Mouse (Mus musculus) midbrain, embryonic 16.5 days (tissue): ENCODE measurements around the gene Hist1h2af. TPM values are rescaled to one million over a fixed set of nuclear protein-coding genes. Genes with fewer than 3 reads are reported as not detected.
"Not testable (repeated sequence)": the region's sequence is repeated elsewhere in the genome, so short reads cannot be mapped to it uniquely, and the experiment has no call there.

Experiments
- ATAC-seq: fragments of 200-750 bp; cut with Nextera tagmentation; 2 replicates; pipeline ENCODE4 v1.8.0; 2017; ENCODE audit warnings: moderate TSS enrichment
- H3K27ac ChIP-seq: fragments of 300-500 bp; sonication (generic); 2 replicates; pipeline ENCODE4 v1.5.1; 2014; ENCODE audit warnings: mild to moderate bottlenecking, low read length, mixed read lengths
- H3K27me3 ChIP-seq: fragments of 300-500 bp; sonication (generic); 2 replicates; pipeline ENCODE4 v1.6.1; 2014; ENCODE audit warnings: low read depth, low read length, mixed read lengths; ENCODE audit not compliant: control insufficient read depth, insufficient read depth
- H3K36me3 ChIP-seq: fragments of 300-500 bp; sonication (generic); 2 replicates; pipeline ENCODE4 v1.6.1; 2014; ENCODE audit warnings: mild to moderate bottlenecking, low read length, moderate library complexity, mixed read lengths; ENCODE audit not compliant: control insufficient read depth, insufficient read depth
- H3K4me1 ChIP-seq: fragments of 300-500 bp; sonication (generic); 2 replicates; pipeline ENCODE4 v1.6.1; 2014; ENCODE audit warnings: mild to moderate bottlenecking, low read length, mixed read lengths; ENCODE audit not compliant: control insufficient read depth, insufficient read depth
- H3K4me2 ChIP-seq: fragments of 300-500 bp; sonication (generic); 2 replicates; pipeline ENCODE4 v1.6.1; 2014; ENCODE audit warnings: mild to moderate bottlenecking, low read length, mixed read lengths
- H3K4me3 ChIP-seq: fragments of 300-500 bp; sonication (generic); 2 replicates; pipeline ENCODE4 v1.5.1; 2014; ENCODE audit warnings: low read depth, mild to moderate bottlenecking, low read length, moderate library complexity, mixed read lengths
- H3K9ac ChIP-seq: fragments of 300-500 bp; sonication (generic); 2 replicates; pipeline ENCODE4 v1.6.1; 2014; ENCODE audit warnings: low read depth, low read length, mixed read lengths
- H3K9me3 ChIP-seq: fragments of 300-500 bp; sonication (generic); replicated peaks from 2 replicates; pipeline ENCODE4 v1.6.1; 2014; ENCODE audit warnings: mild to moderate bottlenecking, low read length, mixed read lengths; ENCODE audit not compliant: control insufficient read depth, poor library complexity, severe bottlenecking
- WGBS: fragments of 180-500 bp; shearing (Covaris S2); extraction: QIAGEN DNeasy Blood & Tissue Kit; methylation state at CpG from one replicate; pipeline ENCODE4 v1.1.7; 2014; 5-methylcytosine and 5-hydroxymethylcytosine counted together
- polyA plus RNA-seq: library from polyadenylated mRNA; unstranded; fragments of >200 nt; fragmentation: Nextera tagmentation; extraction: Ambion mirVana; gene quantifications from 2 replicates; pipeline ENCODE4 v1.2.1, GENCODE M21; 2015

Gene Hist1h2af
- polyA plus RNA-seq, 1 experiment from 2014 or later = not detected

GRCm38 (mm10) chr13:23555839-23556416 is 22.2 kb downstream of the Hist1h2af start:
- H3K9ac ChIP-seq = peak overlapping the region; percentile 63
- H3K4me1 ChIP-seq = peaks cover 18% of the 10 kb centered on the region
- H3K27me3 ChIP-seq = no peaks in the 10 kb centered on the region
- peak overlapping the region; percentile 83 for H3K27ac ChIP-seq
- H3K9me3 ChIP-seq = no peaks in the 10 kb centered on the region
- peak; percentile 80 for ATAC-seq
- H3K4me2 ChIP-seq = peak overlapping the region; percentile 96
- H3K4me3 ChIP-seq = peak overlapping the region; percentile 46
- no peaks in the 10 kb centered on the region for H3K36me3 ChIP-seq
- WGBS = under 1% methylated on average over 18 of the region's 18 CpGs

- peaks cover 18% of the 10 kb centered on the region for H3K4me1 ChIP-seq
- H3K27ac ChIP-seq = no peak overlapping the region
- no peaks in the 10 kb centered on the region for H3K36me3 ChIP-seq
- no peaks in the 10 kb centered on the region for H3K27me3 ChIP-seq
- H3K4me3 ChIP-seq = no peak overlapping the region
- no peaks in the 10 kb centered on the region for H3K9me3 ChIP-seq
- ATAC-seq = no peak
- H3K9ac ChIP-seq = 0 out of 2 replicates have a peak overlapping the region, but pooled peaks have one; percentile 10
- H3K4me2 ChIP-seq = no peak overlapping the region
- 68% methylated on average over 3 of the region's 3 CpGs for WGBS
Measured at GRCm38 (mm10) chr13:23556906-23557305, 23.2 kb downstream of the Hist1h2af start.

- not testable (repeated sequence) for H3K4me3 ChIP-seq, H3K9me3 ChIP-seq, H3K27ac ChIP-seq, ATAC-seq, H3K4me2 ChIP-seq, H3K9ac ChIP-seq, H3K36me3 ChIP-seq, H3K4me1 ChIP-seq, H3K27me3 ChIP-seq
- 14% methylated on average over 2 of the region's 2 CpGs for WGBS
Measured at GRCm38 (mm10) chr13:23560699-23561098, 27.0 kb downstream of the Hist1h2af start.

GRCm38 (mm10) chr13:23561531-23561882 is 27.8 kb downstream of the Hist1h2af start:
- H3K4me2 ChIP-seq = peak overlapping the region; percentile 85
- H3K9ac ChIP-seq, ATAC-seq, H3K4me1 ChIP-seq, H3K27me3 ChIP-seq, H3K36me3 ChIP-seq, H3K9me3 ChIP-seq: not testable (repeated sequence)
- WGBS = 0% methylated on average over 2 of the region's 5 CpGs
- H3K27ac ChIP-seq = peak overlapping the region; percentile 98
- H3K4me3 ChIP-seq = peak overlapping the region; percentile 47

- not testable (repeated sequence) for H3K9me3 ChIP-seq, H3K4me1 ChIP-seq, H3K36me3 ChIP-seq, H3K27me3 ChIP-seq
- under 1% methylated on average over 48 of the region's 67 CpGs for WGBS
- peak within 1 kb of the TSS; percentile 73 for H3K9ac ChIP-seq
- peak within 1 kb of the TSS; percentile 85 for H3K4me2 ChIP-seq
- H3K27ac ChIP-seq = peak within 1 kb of the TSS; percentile 98
- H3K4me3 ChIP-seq = peak within 1 kb of the TSS; percentile 47
- ATAC-seq = peak; percentile 97
Measured at GRCm38 (mm10) chr13:23561883-23562659, 28.4 kb downstream of the Hist1h2af start, which contains the start of gene Hist1h3e. Hist1h3e (minus strand) TSS chr13:23562369.

GRCm38 (mm10) chr13:23562699-23563462 is 29.2 kb downstream of the Hist1h2af start:
- H3K36me3 ChIP-seq = no peaks in the 10 kb centered on the region
- H3K9me3 ChIP-seq = no peaks in the 10 kb centered on the region
- H3K4me2 ChIP-seq = peak overlapping the region; percentile 85
- no peaks in the 10 kb centered on the region for H3K27me3 ChIP-seq
- H3K27ac ChIP-seq = peak overlapping the region; percentile 98
- H3K4me3 ChIP-seq = peak overlapping the region; percentile 47
- peak overlapping the region; percentile 60 for H3K9ac ChIP-seq
- WGBS = 3% methylated on average over 18 of the region's 18 CpGs
- peak; percentile 57 for ATAC-seq
- H3K4me1 ChIP-seq = no peaks in the 10 kb centered on the region

- no peak for ATAC-seq
- no peak overlapping the region for H3K9ac ChIP-seq
- H3K4me3 ChIP-seq = no peak overlapping the region
- H3K4me2 ChIP-seq = no peak overlapping the region
- H3K27me3 ChIP-seq = no peaks in the 10 kb centered on the region
- peak overlapping the region; percentile 98; the same call in 1 of the 2 replicates for H3K27ac ChIP-seq
- H3K36me3 ChIP-seq = no peaks in the 10 kb centered on the region
- WGBS = 93% methylated on average over 2 of the region's 2 CpGs
- no peaks in the 10 kb centered on the region for H3K9me3 ChIP-seq
- no peaks in the 10 kb centered on the region for H3K4me1 ChIP-seq
Measured at GRCm38 (mm10) chr13:23564482-23564881, 30.8 kb downstream of the Hist1h2af start.

- WGBS = under 1% methylated on average over 19 of the region's 41 CpGs
- Histone ChIP-seq H3K4me1 (peaks cover 22% of the 10 kb centered on the region), H3K27ac (peak overlapping the region; percentile 93), H3K4me2 (peak overlapping the region; percentile 59), H3K4me3 (peak overlapping the region; percentile 43), H3K9ac (peak overlapping the region; percentile 56; the same call in 1 of the 2 replicates)
- H3K9me3 ChIP-seq, H3K27me3 ChIP-seq, H3K36me3 ChIP-seq: not testable (repeated sequence)
- ATAC-seq = peak; percentile 43
Measured at GRCm38 (mm10) chr13:23570261-23571021, 36.7 kb downstream of the Hist1h2af start.
